Mouse (Mus musculus): ENCODE results near the gene Prrc2a. TPM values are rescaled to one million over a fixed set of nuclear protein-coding genes. Genes with fewer than 3 reads are reported as not detected.

Prrc2a gene
- polyA plus RNA-seq, 1 experiment from 2014 or later, result 161 TPM

DNA sequence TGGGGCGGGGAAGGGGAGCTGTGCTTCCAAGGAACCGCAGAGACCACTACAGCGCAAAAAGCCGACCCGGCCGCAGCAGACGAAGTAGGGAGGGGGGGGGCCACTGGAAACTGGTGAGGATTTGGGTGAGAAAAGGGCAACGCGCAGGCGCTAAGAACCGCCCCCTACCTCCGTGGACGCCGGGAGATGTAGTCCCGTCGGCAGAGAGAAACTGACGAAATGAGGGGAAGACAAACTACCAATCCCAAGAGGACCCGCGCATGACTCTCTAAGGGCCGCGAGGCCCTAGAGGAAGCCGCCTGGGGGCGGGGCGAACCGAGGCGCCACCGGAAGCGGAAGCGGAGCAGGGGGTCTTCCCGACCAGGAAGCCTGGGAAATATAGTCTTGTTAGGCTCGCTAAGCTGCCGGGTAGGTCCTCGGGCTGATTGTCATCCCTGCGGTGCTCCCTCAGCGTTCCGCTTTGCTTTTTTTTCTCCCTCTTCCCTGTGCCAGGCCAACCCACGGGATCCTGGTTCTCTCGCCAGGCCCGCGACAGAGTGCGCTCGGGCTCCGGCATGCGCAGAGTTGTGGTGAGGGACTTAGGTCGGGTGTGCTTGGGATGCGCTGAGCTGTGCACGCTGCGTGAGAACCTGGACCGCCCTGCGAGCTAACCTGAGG, 43.4 kb downstream of the Prrc2a start, which contains the start of gene Gpank1:
Gene Gpank1, plus strand, starts transcription at position 313 of the 657 bp plus-strand sequence.
- Histone ChIP-seq H3K4me3 (peak within 1 kb of the TSS; percentile 97), H3K9me3 (no peaks in the 10 kb centered on the region), H3K27me3 (ENCODE audit: insufficient read depth, poor library complexity, severe bottlenecking) (no peaks in the 10 kb centered on the region), H3K4me1 (peaks cover 29% of the 10 kb centered on the region), H3K27ac (peak within 1 kb of the TSS; percentile 94), H3K36me3 (peaks cover 52% of the 10 kb centered on the region)
- peak; percentile 99 for DNase-seq (ENCODE audit: low spot score)
- WGBS, result under 1% methylated on average over 50 of the region's 50 CpGs

- peak overlapping the region; percentile 97 for H3K4me3 ChIP-seq
- no peaks in the 10 kb centered on the region for H3K9me3 ChIP-seq
- no peaks in the 10 kb centered on the region for H3K27me3 ChIP-seq (ENCODE audit: insufficient read depth, poor library complexity, severe bottlenecking)
- H3K36me3 ChIP-seq, result peaks cover 57% of the 10 kb centered on the region
- peaks cover 27% of the 10 kb centered on the region for H3K4me1 ChIP-seq
- WGBS, result under 1% methylated on average over 33 of the region's 33 CpGs
- DNase-seq (ENCODE audit: low spot score), result no peak
- H3K27ac ChIP-seq, result peak overlapping the region; percentile 94
Observed at GRCm38 (mm10) chr17:35120745-35121142, 44.0 kb downstream of the Prrc2a start.

DNA sequence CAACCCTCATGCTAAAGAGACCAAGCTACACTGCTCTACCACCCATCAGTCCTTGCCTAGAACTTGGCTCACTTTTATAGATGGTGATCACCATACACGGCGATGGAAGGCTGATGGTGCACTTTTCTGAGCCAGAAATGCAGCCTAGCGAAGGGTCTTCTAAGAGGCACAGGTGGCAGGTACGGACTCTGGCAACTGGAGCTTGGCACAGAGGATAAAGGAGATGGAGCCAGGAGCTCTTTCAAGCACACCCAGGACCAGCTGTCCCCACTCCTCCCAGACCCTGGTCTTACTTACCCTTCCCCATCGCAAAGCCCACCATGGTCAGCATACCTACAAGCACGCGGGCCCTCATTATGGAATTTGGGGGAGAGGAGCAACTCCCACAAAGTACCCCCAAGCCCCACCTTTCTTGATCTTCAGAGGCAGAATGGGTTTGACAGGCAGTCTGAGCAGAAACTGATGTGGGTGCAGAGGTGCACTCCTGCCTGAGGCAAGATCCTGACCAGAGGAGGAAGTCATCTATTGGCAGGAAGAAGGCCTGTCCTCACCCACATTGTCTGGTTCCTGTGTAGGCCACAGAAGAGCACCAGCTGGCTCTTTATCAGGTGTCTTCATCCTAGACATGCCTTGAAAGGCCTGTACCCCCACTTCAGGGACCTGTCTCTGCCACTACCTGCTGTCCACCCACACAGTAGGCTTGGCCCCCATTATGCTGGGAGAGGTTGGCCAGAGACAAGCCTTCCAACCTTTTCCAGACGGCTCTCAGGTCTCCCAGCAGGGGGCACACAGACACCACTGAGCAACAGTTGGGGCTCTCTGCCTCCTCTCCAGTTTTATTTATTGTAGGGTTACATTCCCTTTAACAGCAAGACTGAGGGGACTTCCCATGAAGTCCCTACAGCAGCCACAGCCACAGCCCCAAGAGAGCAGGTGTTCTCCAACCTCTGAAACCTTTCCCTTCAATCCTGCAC, 49.4 kb downstream of the Prrc2a start, which contains the start of gene Ly6g5b:
Gene Ly6g5b, minus strand, starts transcription at position 383 of the 974 bp plus-strand sequence.
- DNase-seq (ENCODE audit: low spot score), result no peak
- H3K9me3 ChIP-seq, result no peaks in the 10 kb centered on the region
- no peak within 1 kb of the TSS for H3K27ac ChIP-seq
- no peaks in the 10 kb centered on the region for H3K27me3 ChIP-seq (ENCODE audit: insufficient read depth, poor library complexity, severe bottlenecking)
- H3K36me3 ChIP-seq, result peaks cover 55% of the 10 kb centered on the region
- 87% methylated on average over 8 of the region's 8 CpGs for WGBS
- no peak within 1 kb of the TSS for H3K4me3 ChIP-seq
- H3K4me1 ChIP-seq, result peaks cover 12% of the 10 kb centered on the region; the same call in 1 of the 2 replicates

DNA sequence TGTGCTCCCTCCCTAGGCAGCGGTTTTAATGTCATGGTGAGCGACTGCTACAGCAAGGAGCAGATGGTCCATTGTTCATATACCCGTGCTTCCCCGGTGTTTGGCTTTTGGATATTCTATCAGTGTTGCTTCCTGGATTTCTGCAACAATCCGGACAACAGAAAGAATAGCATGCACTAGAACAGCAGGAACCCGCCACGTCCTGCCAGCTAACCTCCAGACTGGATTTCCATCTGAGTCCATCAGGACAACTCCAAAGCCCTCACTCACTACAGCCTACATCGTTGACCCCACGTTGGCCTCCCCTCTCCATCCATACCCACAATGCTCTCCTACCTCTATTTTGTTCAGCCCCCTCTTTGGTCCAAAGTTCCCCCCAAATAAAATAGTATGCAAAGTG, 52.9 kb downstream of the Prrc2a start:
- no peaks in the 10 kb centered on the region for H3K27me3 ChIP-seq (ENCODE audit: insufficient read depth, poor library complexity, severe bottlenecking)
- no peak overlapping the region for H3K4me3 ChIP-seq
- DNase-seq (ENCODE audit: low spot score), result no peak
- H3K4me1 ChIP-seq, result peaks cover 7% of the 10 kb centered on the region; the same call in 1 of the 2 replicates
- H3K36me3 ChIP-seq, result peaks cover 28% of the 10 kb centered on the region
- H3K9me3 ChIP-seq, result no peaks in the 10 kb centered on the region
- H3K27ac ChIP-seq, result peak overlapping the region; percentile 69
- WGBS, result 66% methylated on average over 9 of the region's 9 CpGs

- Histone ChIP-seq H3K27me3 (ENCODE audit: insufficient read depth, poor library complexity, severe bottlenecking) (no peaks in the 10 kb centered on the region), H3K27ac (no peak within 1 kb of the TSS), H3K36me3 (peaks cover 17% of the 10 kb centered on the region), H3K4me1 (peaks cover 20% of the 10 kb centered on the region), H3K9me3 (no peaks in the 10 kb centered on the region), H3K4me3 (no peak within 1 kb of the TSS)
- 78% methylated on average over 6 of the region's 6 CpGs for WGBS
- no peak for DNase-seq (ENCODE audit: low spot score)
Observed at GRCm38 (mm10) chr17:35108097-35108496, 56.6 kb downstream of the Prrc2a start, which contains the start of gene Ly6g5c. Ly6g5c (plus strand) TSS chr17:35108279.

DNA sequence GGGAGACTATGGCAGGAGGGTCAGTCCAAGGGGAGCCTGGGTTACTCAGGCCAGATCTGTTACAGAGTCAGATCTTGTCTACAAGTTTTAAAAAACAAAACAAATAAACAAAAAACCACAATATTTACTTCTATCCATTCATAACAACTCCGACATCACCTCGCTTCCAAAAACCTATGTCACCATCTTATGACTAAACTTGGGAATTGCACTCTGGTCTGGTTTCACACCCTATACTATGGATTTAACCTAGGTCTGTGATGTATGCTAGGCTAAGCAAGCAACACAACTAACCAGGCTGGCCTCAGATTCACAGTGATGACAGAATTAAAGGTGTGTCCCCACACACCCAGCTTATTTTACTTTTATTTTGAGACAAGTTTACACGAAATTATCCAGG, 58.2 kb downstream of the Prrc2a start:
- no peaks in the 10 kb centered on the region for H3K27me3 ChIP-seq (ENCODE audit: insufficient read depth, poor library complexity, severe bottlenecking)
- DNase-seq (ENCODE audit: low spot score), result no peak
- H3K9me3 ChIP-seq, result no peaks in the 10 kb centered on the region
- H3K36me3 ChIP-seq, result peaks cover 32% of the 10 kb centered on the region
- H3K4me1 ChIP-seq, result peaks cover 31% of the 10 kb centered on the region
- 61% methylated on average over 3 of the region's 3 CpGs for WGBS
- H3K27ac ChIP-seq, result no peak overlapping the region
- no peak overlapping the region for H3K4me3 ChIP-seq

DNA sequence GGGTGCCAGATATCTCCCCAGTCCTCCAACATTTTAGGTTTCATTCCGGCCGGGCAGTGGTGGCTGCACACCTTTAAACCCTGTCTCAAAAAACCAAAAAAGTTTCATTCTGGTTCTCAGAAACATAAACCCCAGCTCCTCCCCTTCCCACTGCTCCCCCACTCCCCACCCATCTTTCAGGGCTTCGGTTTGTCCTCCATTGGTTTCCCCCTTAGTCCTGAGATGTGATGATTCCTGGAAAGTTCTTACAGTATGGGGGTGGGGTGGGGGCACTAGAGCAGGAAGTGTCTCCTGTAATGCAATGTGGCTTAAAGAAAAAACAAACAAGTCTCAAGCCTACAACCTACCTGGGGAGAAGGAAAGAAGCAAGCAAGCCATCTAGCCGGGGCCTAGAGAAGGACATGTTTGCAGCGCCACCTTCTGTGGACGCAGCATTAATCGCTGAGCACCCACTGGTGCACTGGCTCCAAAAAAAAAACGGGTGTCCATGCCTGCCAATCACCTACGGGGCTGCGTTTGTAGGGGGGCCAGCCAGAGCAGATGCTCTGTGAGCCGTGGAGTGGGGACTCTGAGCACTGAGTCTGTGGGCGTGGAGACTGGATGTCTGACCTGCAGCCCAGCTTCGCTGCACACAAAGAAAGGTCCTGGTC, 58.8 kb downstream of the Prrc2a start:
- H3K36me3 ChIP-seq, result peaks cover 39% of the 10 kb centered on the region
- no peak for DNase-seq (ENCODE audit: low spot score)
- peak overlapping the region; percentile 69; the same call in 1 of the 2 replicates for H3K27ac ChIP-seq
- H3K4me1 ChIP-seq, result peaks cover 27% of the 10 kb centered on the region
- peak overlapping the region; percentile 22; the same call in 1 of the 2 replicates for H3K4me3 ChIP-seq
- 30% methylated on average over 13 of the region's 13 CpGs for whole genome bisulfite sequencing
- no peaks in the 10 kb centered on the region for H3K9me3 ChIP-seq
- no peaks in the 10 kb centered on the region for H3K27me3 ChIP-seq (ENCODE audit: insufficient read depth, poor library complexity, severe bottlenecking)

GRCm38 (mm10) chr17:35104754-35105153, 59.9 kb downstream of the Prrc2a start:
- H3K27me3 ChIP-seq (ENCODE audit: insufficient read depth, poor library complexity, severe bottlenecking), result no peaks in the 10 kb centered on the region
- no peak for DNase-seq (ENCODE audit: low spot score)
- no peak overlapping the region for H3K27ac ChIP-seq
- no peaks in the 10 kb centered on the region for H3K9me3 ChIP-seq
- peaks cover 37% of the 10 kb centered on the region for H3K4me1 ChIP-seq
- no peak overlapping the region for H3K4me3 ChIP-seq
- H3K36me3 ChIP-seq, result peaks cover 50% of the 10 kb centered on the region
- 58% methylated on average over 6 of the region's 6 CpGs for WGBS

GRCm38 (mm10) chr17:35104079-35104478, 60.6 kb downstream of the Prrc2a start:
- no peaks in the 10 kb centered on the region for H3K27me3 ChIP-seq (ENCODE audit: insufficient read depth, poor library complexity, severe bottlenecking)
- no peak overlapping the region; the same call in 1 of the 2 replicates for H3K27ac ChIP-seq
- DNase-seq (ENCODE audit: low spot score), result no peak
- WGBS, result 84% methylated on average over 7 of the region's 7 CpGs
- no peaks in the 10 kb centered on the region for H3K9me3 ChIP-seq
- H3K36me3 ChIP-seq, result peaks cover 57% of the 10 kb centered on the region
- peaks cover 38% of the 10 kb centered on the region for H3K4me1 ChIP-seq
- H3K4me3 ChIP-seq, result no peak overlapping the region

DNA sequence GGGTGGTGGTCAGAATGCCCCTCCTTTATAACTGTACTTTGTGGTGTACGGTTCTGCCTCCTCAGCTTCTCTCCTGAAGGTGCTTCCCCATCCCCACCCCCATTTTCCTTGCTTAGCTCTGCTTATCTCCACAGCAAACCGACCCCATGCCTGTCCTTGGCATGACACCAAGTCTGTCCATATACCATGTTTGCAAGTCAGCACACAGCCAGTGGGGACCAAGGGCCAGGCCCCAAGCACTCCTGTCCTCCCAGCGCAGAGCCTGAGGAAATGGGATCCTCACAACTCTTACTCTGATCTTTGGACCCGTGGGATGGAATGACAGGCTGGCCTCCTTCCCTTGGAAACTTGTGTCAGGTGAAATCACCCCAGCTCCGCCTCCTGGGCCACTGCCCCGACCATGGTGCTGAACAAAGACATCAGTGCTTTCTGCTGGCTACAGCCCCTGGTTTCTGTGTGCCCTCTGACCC, 61.4 kb downstream of the Prrc2a start:
- Histone ChIP-seq H3K27me3 (ENCODE audit: insufficient read depth, poor library complexity, severe bottlenecking) (no peaks in the 10 kb centered on the region), H3K27ac (no peak overlapping the region), H3K36me3 (peaks cover 65% of the 10 kb centered on the region), H3K4me3 (no peak overlapping the region), H3K9me3 (no peaks in the 10 kb centered on the region), H3K4me1 (peaks cover 38% of the 10 kb centered on the region)
- WGBS, result 64% methylated on average over 6 of the region's 6 CpGs
- no peak for DNase-seq (ENCODE audit: low spot score)

GRCm38 (mm10) chr17:35102299-35102698, 62.4 kb downstream of the Prrc2a start:
- H3K36me3 ChIP-seq, result peaks cover 71% of the 10 kb centered on the region
- no peaks in the 10 kb centered on the region for H3K9me3 ChIP-seq
- no peaks in the 10 kb centered on the region for H3K27me3 ChIP-seq (ENCODE audit: insufficient read depth, poor library complexity, severe bottlenecking)
- peak overlapping the region; percentile 19; the same call in 1 of the 2 replicates for H3K27ac ChIP-seq
- H3K4me1 ChIP-seq, result peaks cover 38% of the 10 kb centered on the region
- 81% methylated on average over 8 of the region's 8 CpGs for WGBS
- DNase-seq (ENCODE audit: low spot score), result no peak
- H3K4me3 ChIP-seq, result no peak overlapping the region

GRCm38 (mm10) chr17:35101161-35101560, 63.5 kb downstream of the Prrc2a start:
- Histone ChIP-seq H3K9me3 (no peaks in the 10 kb centered on the region), H3K27me3 (ENCODE audit: insufficient read depth, poor library complexity, severe bottlenecking) (no peaks in the 10 kb centered on the region), H3K4me3 (no peak overlapping the region), H3K27ac (no peak overlapping the region), H3K4me1 (peaks cover 36% of the 10 kb centered on the region), H3K36me3 (peaks cover 82% of the 10 kb centered on the region)
- 85% methylated on average over 11 of the region's 11 CpGs for WGBS
- no peak for DNase-seq (ENCODE audit: low spot score)

Measured in heart, embryonic 10.5 days (tissue).